Mouse (Mus musculus) R1 (cell line): ENCODE data around the gene Fpgs.

ENCODE experiments used
- DNase-seq: peaks from one replicate; pipeline ENCODE4 v3.0.0-alpha.2; 2018; ENCODE audit warnings: low read depth, low spot score

Gene Fpgs

DNA sequence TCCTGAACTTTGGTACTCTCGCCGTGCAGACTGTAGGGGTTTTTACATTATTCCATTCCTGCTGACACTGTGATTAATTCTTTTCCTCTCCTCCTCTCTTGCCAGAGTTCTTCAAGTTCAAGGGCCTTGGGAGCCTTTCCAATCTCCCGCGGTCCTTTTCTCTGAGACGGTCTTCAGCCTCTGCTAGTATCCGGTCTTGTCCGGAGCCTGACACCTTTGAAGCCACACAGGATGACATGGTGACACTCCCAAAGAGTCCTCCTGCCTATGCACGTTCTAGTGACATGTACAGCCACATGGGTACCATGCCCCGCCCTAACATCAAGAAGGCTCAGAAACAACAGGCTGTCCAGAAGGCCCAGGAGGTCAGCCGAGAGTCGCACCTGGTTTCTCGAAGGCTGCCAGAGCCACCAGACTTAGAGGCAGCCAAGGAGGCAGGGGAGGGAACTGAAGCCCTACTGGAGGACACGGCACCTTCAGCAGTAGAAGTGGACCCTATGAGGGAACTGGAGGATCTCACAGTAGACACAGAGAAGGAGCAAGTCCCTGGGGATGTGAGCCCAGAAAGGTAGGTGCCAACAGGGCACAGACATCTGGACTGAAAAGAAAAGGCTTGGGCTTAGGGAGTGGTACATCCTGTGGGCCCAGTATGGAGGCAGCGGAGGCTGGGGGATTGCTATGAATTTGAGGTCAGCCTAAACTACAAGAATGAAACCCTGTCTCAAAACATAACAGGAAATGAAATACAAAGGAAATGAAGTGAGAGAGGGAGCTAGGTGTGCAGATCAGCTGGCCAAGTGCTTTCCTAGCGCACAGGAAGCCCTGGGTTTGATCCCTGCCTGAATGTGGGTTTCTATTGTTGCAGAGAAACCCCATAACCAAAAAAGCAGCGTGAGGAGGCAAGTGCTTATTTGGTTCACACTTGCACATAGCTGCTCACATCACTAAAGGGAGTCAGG lies 21.2 kb upstream of the Fpgs start:
- DNase-seq: no peak

DNA sequence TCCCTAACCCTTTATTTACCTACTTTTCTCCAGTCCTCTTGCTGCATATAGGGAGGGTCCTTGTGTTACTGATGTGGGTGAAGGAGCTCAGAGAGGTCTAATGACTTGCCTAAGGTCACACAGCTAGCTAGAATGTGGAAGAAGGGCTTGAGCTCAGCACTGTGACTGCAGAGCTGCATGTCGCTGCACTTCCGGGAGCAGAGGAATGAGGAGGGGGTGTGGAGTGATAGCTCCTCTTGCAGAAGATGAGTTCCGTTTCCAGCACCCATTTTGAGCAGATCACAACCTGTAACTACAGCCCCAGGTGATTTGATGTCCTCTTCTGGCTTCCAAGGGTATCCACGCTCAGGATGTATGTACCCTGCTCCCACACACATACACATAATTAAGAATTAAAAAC lies 20.2 kb upstream of the Fpgs start:
- no peak for DNase-seq

DNA sequence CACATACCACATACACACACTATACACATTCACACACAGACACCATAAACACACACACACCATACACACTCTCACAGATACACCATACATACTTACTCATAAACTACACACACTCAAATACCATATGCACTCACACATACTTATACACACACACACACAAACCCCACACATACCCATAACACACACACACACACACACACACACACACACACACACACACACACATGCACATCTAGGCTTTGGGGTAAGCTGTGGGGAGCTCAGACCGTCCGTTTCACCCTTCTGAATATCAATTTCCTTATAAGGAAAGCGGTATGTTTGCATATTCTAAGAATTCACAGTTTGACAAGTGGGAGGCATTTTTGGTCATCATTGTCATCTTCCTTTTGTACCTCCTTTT lies 18.6 kb upstream of the Fpgs start:
- no peak for DNase-seq

DNA sequence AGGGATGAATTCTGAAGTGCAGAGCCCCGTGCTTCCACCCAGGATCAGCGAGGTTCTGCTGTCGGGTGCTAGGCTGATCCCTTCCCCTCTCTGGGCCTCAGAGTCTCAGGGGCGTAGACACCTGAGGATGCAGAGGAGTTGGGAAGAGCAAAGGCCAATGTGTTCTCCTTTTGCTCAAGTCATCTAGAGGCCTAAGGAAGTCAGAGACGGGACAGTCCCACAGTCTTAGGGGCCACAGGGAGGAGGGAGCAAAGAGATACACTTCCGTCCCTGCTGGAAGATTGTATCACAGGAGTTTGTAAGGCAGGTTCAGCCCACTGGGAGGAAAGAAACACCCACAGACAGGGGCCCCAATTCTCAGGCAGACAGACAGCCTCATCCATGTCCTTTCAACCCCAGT lies 18.1 kb upstream of the Fpgs start:
- DNase-seq: no peak

DNA sequence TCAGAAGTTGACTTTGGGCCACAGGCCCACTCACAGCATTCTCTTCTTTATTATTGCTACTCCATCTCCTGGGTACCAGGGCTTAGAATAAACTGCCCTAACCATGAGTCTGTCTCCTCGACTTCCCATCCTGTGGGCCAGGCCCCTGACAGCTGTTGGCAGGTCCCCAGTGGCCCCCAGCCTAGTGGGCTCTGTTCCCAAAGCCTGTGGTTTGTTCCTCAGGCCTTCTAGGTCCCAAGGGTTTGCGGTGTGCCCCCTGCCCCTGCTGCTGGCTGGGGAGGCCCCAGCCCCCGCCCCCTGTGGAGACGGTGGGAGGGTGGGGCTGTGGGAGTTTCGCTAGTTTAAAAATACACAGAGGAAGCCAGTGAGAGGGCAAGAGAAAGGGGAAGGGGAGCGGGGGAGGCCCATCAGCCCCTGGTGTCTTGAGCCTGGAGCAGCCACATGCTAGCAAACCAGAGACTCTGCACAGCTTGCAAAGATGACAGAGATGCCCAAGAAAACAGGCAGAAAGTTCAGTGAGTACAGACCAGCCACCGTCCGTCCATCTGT lies 16.8 kb upstream of the Fpgs start, which contains the start of gene Sh2d3c:
TSS of gene Sh2d3c (plus strand) at position 375 of the 549 bp plus-strand sequence.
- no peak for DNase-seq

DNA sequence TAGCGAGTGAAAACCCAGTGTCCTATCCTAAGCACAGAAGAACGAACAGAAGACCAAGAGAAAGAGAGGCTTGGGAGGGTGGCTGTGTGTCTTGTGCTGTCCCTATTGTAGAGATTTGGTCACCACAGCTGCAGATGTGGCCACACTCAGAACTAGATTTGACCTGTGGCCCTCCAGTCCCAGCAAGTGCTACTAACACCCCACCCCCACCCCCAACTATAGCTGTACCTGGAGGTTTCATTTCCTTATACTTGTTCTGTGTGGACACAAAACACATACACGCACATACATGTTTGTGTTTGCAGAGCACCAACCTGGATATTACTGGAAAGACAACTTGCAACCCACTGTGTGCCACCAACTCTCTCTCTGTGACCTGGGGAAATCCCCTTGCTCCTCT lies 16.1 kb upstream of the Fpgs start:
- DNase-seq: no peak

DNA sequence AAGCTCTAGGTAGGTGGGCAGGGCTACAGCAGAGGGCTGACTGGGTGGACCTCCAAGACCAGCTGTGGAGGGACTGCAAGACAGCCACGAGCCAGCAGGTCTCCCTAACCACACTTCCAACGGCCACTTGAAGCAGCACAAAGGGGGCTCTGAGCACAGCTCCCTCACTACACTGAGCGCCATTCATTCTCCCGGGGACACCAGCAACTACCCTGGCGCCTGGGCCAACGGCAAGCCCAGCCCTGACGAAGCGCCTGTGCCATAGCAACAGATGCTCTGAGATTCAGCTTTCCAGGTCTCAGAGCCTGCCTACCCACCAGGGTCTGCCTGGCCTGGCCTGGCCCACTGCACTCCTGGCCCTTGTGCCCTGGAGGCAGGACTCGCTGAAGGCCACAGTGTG lies 14.8 kb upstream of the Fpgs start:
- DNase-seq: no peak

DNA sequence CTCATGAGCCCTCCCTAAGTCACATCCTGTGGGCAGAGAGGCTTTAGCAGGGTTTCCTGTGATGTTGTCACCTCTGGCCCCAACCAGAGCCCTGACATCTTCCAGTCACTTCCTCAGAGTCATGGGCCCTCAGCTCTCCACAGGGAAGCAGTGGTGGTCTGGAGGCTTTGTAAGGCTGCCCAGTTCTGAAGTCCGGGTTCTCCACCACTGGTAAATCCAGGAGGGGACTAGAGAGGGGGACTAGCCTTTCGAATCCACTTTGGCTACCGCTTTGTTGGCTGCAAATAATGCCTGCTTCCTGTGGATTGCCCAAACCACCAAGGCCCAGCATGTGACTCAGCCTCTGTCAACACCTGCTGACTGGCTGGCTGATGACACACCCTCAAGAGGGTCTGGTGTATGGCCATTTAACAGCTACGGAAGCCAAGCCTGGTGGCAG lies 11.1 kb upstream of the Fpgs start:
- DNase-seq: peak; percentile 75

DNA sequence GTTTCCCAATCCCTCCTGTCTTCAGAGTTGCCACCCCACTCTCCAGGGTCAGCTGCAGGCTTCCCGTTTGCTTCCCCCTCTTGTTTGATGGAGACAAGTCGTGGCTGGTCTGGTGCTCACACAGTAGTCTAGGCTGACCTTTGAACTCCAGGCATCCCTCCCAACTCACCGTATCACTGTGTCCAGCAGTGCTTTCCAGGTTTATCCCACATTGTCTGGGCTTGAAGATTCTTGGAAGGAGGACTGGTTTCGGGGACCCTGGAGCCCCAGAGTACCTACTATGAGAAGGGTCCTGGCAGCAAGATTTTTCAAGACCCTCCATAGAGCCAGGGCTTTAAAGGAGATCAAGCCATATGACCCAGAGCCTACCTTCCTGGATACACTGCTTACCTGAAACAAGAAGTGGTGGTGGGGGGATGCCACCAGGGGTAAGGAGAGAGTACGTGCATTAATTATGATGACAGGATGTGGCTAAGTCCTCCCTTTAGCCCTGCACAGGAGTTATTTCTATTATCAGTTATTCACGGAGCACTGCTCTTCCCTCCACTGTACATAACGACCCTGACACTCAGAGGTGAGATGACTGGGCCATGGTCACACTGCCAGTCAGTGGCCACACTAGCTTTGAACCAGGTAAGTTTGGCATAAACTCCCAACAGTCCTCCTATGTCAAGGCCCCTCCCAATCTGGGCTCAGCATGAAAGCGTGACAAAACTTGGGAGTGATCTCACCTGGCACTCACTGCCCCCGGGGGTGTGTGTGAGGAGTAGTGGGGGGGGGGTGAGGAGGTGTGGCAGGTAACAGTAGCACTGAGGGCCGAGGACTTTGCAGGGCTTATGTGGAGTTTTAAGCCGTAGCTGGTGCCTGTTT lies 10.4 kb upstream of the Fpgs start:
- no peak for DNase-seq

DNA sequence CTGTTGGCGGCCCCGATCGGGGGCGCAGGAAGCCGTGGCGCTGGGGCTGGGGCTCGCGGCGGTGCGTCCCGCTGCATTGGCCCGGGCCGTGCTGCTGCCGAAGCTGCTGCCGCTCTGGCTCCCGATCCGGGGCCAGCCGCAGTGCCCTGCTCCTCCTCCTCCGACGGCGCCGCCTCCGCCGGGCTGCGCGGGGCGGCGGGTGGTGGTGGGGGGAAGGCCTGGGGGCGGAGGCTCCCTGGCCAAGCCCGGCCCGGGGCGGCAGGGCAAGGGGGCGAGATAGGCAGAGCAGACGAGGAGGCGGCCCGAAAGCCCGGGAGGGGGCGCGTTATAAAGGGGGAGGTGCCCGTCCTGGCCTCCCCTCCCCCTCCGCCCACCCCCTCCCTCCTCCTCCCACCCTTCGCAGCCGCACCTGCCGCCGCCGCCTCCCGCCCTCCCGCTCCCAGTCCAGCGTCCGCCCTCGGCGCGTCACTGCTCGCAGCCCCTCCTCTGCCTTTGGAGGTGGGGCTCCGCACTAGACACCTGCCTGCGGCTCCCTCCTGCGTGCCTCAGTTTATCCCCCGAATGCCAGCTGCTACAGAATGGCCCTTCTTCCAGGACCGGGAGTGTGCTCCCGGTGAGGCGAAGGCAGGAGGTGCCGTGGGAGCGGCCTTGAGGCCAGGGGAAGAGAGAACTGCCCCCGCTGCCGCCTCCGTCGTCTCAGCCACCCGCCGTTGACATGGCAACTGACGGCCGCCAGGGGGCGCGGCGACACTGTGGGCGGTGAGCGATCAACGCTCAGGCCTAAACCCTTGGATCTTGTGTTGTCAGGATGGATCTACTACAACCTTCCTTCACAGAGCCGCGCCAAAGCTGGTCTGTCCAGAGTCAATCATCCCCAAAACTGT lies 9.2 kb upstream of the Fpgs start, which contains the start of gene Cdk9:
TSS of gene Cdk9 (minus strand) at position 143 of the 884 bp plus-strand sequence.
- peak; percentile 92 for DNase-seq

DNA sequence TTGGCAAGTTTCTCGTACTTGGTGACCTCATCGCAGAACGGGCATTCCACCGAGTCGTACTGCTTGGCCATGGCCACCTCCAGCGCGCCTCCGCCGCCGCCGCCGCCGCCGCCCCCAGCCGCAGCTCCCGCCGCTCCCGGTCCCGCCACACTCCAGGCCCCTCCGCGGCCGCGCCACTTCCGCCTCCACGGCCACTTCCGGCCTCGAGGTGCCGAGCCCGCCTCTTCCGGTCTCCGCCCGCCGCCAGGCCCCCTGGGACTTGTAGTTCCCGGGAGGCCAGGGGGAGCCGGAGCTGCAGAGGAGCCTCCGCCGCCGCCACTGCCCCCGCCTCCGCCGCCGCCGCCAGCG lies 8.6 kb upstream of the Fpgs start:
- DNase-seq: peak; percentile 91

DNA sequence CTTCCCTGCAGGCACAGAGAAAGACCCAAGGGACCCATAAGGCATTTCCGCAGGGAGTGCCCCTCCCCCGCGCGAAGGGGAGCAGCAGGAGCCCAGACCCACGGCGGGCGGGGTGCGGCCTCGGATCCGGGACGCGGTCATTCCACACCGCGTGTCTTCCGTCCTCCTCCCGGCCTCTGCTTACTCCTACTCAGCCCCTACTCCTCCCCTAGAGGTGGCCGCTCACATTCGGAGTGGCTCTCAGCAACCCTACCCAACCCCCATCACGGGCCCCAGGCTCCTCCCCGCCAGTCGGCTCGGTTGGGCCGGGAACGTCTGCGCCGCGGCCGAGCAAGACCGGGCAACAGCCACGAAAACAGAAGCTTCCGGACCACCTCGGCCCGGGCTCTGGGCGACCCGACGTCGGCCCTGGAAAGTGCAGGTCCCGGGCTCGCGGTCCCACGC lies 8.2 kb upstream of the Fpgs start:
- peak; percentile 74 for DNase-seq

DNA sequence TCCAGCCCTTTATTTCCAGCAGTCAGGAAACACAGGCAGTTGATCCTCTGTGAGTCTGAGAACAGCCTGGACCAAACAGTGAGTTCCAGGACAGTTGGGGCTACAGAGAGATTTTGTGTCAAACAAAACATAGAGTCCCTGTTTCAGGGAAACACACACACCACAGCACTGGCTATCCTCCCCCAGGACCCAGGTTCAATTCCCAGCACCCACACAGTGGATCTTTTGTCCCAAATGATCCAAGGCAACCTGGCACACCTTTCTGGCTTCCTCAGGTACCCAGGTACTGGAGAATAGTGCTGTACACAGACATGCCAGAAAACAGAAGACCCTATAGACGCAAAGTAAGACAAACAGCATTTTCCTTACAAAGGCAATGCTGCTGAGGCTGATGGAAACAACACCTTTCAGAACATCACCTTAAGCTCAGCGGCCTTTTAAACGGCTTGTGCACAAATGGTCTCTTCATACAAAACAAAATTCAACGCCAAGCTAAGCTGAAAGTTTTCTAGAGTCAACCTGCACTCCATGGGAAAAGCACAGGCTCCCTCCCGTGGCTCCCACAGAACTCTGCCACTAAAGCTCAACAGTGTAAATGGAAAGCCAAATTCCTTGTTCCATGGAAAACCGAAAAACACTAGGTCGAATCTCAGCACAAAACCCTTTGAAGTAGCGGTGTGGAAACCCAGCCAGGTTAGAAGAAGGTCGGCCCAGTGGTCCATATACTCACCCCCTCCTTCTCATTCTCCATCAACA lies 7.5 kb upstream of the Fpgs start:
- DNase-seq: no peak

DNA sequence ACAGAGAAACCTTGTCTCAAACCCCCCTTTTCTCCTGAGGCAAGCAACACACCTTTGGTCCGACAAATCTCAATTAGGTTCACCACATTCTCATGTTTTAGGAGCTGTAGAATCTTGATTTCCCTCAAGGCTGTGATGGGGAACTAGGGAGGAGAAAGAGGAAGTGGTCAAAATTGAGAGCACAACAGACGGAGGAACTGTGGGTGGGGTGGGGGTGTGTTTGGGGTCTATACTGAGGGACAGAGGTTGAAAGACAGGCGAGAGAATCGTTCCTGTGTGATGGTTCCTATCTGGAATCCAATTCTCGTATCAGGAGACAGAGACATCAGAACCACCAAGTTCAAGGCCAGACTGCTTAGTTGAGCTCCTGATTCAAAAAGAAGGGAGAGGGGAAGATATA lies 6.5 kb upstream of the Fpgs start:
- no peak for DNase-seq

DNA sequence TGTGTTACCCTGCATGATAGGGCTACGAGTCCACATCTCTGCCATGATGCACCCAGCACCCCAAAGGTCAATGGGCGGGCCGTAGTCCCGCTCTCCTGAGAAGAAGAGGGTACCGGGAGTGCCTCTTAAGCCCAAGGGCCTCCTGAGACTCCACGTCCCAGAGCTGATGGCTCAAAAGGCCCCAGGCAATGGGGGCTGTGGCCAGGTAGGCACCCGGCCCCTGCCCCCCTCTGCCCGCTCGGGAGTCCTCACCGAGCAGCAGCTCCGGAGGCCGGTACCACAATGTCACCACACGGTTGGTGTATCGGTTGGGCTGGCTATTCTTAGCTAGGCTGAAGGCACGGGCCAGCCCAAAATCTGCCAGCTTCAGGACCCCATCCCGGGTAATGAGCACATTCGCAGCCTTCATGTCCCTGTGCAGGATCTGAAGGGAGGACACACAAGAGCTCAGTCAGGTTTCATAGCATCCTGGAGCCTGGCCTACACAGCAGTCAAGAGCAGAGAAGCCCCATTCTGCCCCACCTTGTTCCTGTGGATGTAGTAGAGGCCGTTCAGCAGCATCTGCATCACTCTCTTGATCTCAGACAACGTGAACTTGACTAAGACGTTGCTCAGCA lies 5.7 kb upstream of the Fpgs start:
- no peak for DNase-seq

DNA sequence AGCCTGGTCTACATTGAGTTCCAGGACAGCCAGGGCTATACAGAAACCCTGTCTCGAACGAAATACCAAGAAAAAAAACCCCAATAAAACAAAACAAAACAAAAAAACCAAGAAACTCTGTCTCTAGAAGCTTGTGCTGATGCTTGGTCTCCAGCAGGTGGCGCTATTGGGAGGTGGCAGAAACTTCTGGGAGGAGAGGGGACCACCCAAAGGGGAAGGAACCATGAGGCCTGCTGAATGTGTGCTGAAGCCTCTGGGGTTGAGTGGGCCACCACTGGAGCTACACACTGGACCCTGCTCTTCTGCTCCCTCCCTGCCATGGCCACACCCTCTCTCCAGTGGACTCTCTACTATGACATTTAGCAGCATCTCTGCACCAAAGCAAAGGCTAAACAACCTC lies 4.7 kb upstream of the Fpgs start:
- DNase-seq: peak; percentile 89

DNA sequence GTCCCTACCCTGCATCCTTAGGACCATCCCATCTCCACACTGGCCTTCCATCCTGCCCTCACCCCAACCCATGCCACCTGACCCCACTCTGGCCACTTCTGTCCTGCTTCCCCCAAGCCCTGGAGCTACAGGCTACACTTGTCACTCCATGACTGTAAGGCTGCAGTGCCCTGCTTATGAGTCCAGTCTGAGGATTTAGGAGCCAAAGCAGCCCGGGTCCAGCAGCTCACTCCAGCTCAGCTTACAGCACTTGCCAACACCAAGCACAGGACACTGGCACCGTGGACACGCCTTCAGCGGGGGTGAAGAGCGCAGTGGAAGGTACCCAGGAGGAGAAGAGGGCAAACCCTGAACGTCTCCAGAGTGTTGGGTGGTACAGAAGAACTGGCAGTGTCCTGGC lies 3.0 kb upstream of the Fpgs start:
- no peak for DNase-seq

DNA sequence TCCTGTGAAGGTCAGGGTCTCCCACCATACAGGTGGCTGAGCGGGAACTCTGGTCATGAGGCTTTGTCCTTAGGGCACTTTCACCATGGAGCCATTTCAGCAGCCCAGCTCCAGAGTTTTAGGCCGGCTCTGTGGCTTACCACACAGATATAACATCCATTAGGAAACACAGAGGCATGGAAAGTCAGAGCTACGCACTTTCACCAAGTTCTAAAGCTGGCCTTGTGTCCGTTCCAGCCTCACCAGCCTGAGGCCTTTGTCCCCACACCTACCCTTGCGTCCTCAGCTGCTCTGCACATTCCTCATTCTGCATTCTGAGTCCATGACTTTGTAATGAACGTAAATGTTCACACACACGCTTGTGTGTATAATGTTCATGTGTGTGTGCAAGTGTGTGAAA lies 1.1 kb upstream of the Fpgs start:
- DNase-seq: no peak

DNA sequence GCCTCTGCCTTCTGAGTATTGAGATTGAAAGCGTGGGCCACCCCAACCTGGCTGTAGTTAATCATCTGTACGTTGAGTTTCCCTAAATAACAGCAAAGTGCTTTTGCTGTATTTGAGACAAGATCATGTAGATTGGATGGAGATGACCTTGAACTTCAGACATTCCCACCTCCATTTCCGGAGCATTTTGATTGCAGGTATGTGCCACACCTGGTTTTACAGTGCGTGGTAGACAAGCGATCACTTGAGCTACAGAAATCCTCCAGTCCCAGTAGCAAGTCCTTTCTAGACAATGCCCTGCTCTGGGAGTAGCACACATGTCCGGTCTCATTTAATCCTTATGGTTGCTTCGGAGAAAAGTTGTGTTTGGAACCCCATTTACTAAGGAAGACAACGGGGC lies 899 bp downstream of the Fpgs start:
- peak; percentile 89 for DNase-seq
